Mouse (Mus musculus) liver, postnatal 0 days (tissue): ENCODE measurements at regions not wholly inside any gene's neighbourhood (a gene's known extent, or its start where the extent isn't known, plus 50 kb on each side); places are given as distances from the start of the nearest gene placed in this dataset.
"Not testable (repeated sequence)": the region's sequence is repeated elsewhere in the genome, so short reads cannot be mapped to it uniquely, and the experiment has no call there.

Experiments
- ATAC-seq: fragments of 200-750 bp; cut with Nextera tagmentation; 2 replicates; pipeline ENCODE4 v1.8.0; 2017; ENCODE audit warnings: mild to moderate bottlenecking, moderate library complexity
- DNase-seq: peaks from one replicate; pipeline ENCODE4 v3.0.0-alpha.2; 2016
- H3K27ac ChIP-seq: fragments of 300-500 bp; sonication (generic); 2 replicates; pipeline ENCODE4 v1.5.1; 2014; ENCODE audit warnings: antibody characterized with exemption, moderate library complexity, mild to moderate bottlenecking, low read depth
- H3K27me3 ChIP-seq: fragments of 300-500 bp; sonication (generic); 2 replicates; pipeline ENCODE4 v1.6.1; 2014; ENCODE audit warnings: low read length, control low read depth, mixed read lengths; ENCODE audit not compliant: insufficient read depth
- H3K36me3 ChIP-seq: fragments of 300-500 bp; sonication (generic); replicated peaks from 2 replicates; pipeline ENCODE4 v1.6.1; 2014; ENCODE audit warnings: mild to moderate bottlenecking, control low read depth, low read length, moderate library complexity, mixed read lengths; ENCODE audit not compliant: insufficient read depth
- H3K4me1 ChIP-seq: fragments of 300-500 bp; sonication (generic); 2 replicates; pipeline ENCODE4 v1.6.1; 2014; ENCODE audit warnings: antibody characterized with exemption, mild to moderate bottlenecking, control low read depth; ENCODE audit not compliant: insufficient read depth
- H3K4me2 ChIP-seq: fragments of 300-500 bp; sonication (generic); 2 replicates; pipeline ENCODE4 v1.6.1; 2014; ENCODE audit warnings: low read depth, mild to moderate bottlenecking, low read length, moderate library complexity, mixed read lengths
- H3K4me3 ChIP-seq: fragments of 300-500 bp; sonication (generic); 2 replicates; pipeline ENCODE4 v1.5.1; 2014; ENCODE audit warnings: low read depth, low read length
- H3K9ac ChIP-seq: fragments of 300-500 bp; sonication (generic); replicated peaks from 2 replicates; pipeline ENCODE4 v1.6.1; 2014; ENCODE audit warnings: mild to moderate bottlenecking, moderate library complexity
- H3K9me3 ChIP-seq: fragments of 300-500 bp; sonication (generic); 2 replicates; pipeline ENCODE4 v1.6.1; 2016; ENCODE audit warnings: mild to moderate bottlenecking, control low read depth, low read length, mixed read lengths
- CTCF ChIP-seq: sonication (generic); IDR thresholded peaks from 2 replicates; pipeline ENCODE4 v1.5.1; 2016; ENCODE audit warnings: antibody characterized with exemption, low read depth
- EP300 ChIP-seq: IDR thresholded peaks from 2 replicates; pipeline ENCODE4 v1.6.1; 2016; ENCODE audit warnings: antibody characterized with exemption, low read depth, mild to moderate bottlenecking
- WGBS: fragments of 180-500 bp; shearing (Covaris S2); extraction: QIAGEN DNeasy Blood & Tissue Kit; methylation state at CpG from one replicate; pipeline ENCODE4 v1.1.7; 2014; ENCODE audit not compliant: insufficient replicate concordance; 5-methylcytosine and 5-hydroxymethylcytosine counted together

DNA sequence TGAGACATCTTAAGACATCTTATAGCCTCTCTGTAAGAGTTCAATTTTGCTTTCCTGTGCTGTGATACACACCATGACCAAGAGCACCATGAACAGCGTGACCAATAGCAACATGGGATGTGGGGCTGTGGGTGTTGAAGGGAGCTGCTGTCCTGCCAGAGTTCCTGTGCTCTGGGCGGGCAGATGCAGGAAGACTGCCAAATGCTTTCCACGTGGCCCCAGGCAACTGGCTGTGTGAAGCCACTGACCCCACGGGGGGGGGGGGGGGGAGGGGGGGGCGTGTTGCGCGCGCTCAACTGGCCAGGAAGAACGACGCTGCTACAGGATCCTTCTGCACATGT, 104.5 kb upstream of the Ipo5 start:
- no peak overlapping the region for H3K4me3 ChIP-seq
- peak; percentile 27 for DNase-seq
- H3K36me3 ChIP-seq = no peaks in the 10 kb centered on the region
- H3K27ac ChIP-seq = no peak overlapping the region
- no peaks in the 10 kb centered on the region for H3K27me3 ChIP-seq
- H3K9ac ChIP-seq = no peak overlapping the region
- WGBS = 30% methylated on average over 3 of the region's 10 CpGs
- no peak overlapping the region for H3K4me2 ChIP-seq
- ATAC-seq = no peak
- TF ChIP-seq EP300 (no peak), CTCF (no peak)
- no peaks in the 10 kb centered on the region for H3K9me3 ChIP-seq
- no peaks in the 10 kb centered on the region for H3K4me1 ChIP-seq

DNA sequence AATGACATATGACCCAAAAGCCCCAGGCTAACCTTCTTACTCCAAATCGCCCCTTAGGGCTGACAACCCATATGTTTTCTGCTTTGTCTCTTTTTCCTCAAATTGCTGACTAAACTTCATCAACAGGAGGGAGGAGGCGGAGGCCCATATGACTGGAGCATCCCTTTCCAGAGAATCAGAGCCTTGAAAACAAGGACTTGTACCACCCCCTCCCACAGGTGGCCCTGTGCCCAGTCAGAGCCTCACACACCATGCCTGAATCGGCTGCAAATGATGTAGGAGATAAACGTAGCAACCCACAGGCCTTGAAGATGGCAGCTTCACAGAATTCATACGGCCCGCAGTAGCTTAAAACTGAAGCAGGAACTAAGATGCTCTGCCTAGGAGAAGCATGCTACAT, 101.7 kb upstream of the Ipo5 start:
- H3K4me2 ChIP-seq = no peak overlapping the region
- H3K4me3 ChIP-seq = no peak overlapping the region
- H3K27ac ChIP-seq = no peak overlapping the region
- DNase-seq (no peak), ATAC-seq (no peak)
- WGBS = 76% methylated on average over 6 of the region's 6 CpGs
- no peaks in the 10 kb centered on the region for H3K9me3 ChIP-seq
- no peaks in the 10 kb centered on the region for H3K36me3 ChIP-seq
- no peaks in the 10 kb centered on the region for H3K4me1 ChIP-seq
- no peak overlapping the region for H3K9ac ChIP-seq
- H3K27me3 ChIP-seq = no peaks in the 10 kb centered on the region
- no peak for TF ChIP-seq CTCF
- no peak for TF ChIP-seq EP300

DNA sequence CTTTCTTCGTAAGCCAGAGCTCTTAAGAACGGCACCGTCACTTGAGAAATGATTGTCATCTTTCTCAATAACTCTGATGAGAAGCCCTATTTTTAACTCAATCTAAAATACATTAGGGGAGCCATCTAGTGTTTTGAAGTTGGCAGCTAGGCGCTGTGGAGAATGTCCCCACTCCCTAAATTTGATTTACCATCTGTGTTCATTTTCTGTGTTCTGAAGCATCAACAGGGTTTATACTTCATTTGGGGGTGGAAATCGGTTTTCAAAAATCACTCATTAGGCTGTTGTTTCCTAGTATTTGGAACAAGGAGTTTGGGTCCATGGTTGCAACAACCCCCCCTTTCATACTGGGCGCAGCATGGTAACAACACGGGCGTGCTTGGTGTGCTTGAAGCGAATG, 97.1 kb upstream of the Ipo5 start:
- Histone ChIP-seq H3K4me3 (no peak overlapping the region), H3K9me3 (no peaks in the 10 kb centered on the region), H3K36me3 (no peaks in the 10 kb centered on the region), H3K27me3 (no peaks in the 10 kb centered on the region), H3K9ac (no peak overlapping the region), H3K4me1 (no peaks in the 10 kb centered on the region), H3K4me2 (no peak overlapping the region), H3K27ac (no peak overlapping the region)
- ATAC-seq (no peak), DNase-seq (no peak)
- 83% methylated on average over 9 of the region's 9 CpGs for WGBS
- TF ChIP-seq EP300 (no peak), CTCF (no peak)

DNA sequence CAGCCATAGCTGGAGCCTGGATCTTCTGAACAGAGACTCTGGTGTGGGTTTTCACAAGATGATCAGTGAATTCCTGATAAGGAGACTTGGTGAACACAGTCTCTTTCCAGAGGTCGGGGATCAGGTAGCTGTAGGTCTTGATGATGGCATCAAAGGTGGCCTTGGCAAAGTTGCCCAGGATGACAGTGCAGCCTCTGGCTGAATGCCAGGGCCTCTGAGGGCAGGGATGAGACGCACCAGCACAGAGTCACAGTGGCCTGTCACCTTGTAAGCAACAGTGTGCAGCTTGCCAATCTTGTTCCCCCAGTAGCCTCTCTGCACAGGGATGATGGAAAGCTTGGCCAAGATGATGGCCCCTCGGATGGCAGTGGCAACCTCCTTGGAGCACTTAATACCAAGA, 95.9 kb upstream of the Ipo5 start:
- H3K9ac ChIP-seq, H3K4me1 ChIP-seq, ATAC-seq, H3K4me2 ChIP-seq, H3K9me3 ChIP-seq, H3K27me3 ChIP-seq, H3K36me3 ChIP-seq, H3K4me3 ChIP-seq, DNase-seq, H3K27ac ChIP-seq: not testable (repeated sequence)
- 65% methylated on average over 3 of the region's 3 CpGs for WGBS

DNA sequence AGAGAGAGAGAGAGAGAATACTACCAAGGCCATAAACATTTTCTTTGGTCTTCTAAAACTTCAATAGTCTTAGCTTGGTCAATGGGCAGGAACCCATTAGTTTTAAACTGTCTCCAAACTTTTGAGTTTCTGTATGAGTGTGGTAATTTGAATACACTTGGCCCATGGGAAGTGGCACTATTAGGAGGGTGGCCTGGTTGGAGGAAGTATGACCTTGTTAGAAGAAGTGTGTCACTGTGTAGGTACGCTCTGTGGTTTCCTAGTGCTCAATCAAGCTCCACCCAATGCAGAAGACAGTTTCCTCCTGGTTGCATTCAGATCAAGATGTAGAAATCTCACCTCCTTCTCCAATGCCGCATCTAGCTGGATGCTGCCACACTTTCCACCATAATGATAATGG, 94.5 kb upstream of the Ipo5 start:
- 66% methylated on average over 2 of the region's 2 CpGs for WGBS
- H3K27ac ChIP-seq = no peak overlapping the region

DNA sequence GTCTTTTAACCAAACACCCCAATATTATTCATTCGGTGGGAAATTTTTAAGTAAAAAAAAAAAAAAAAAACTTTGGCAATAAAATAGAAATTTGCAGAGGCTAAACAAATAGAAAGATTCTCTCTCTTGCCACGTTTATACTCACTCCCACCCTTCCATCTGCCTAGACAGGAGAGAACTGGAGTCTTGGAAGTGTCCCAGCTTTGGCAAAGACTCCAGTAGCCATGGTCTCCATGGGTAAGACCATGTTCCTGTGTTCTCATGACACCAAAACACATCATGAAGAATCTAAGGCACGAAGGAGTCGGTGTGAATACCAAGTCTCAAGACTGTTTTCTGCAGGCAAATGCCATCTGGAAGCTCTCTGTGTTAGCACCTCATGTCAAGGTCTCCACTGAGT, 84.8 kb upstream of the Ipo5 start:
- H3K4me3 ChIP-seq = no peak overlapping the region
- H3K36me3 ChIP-seq = no peaks in the 10 kb centered on the region
- DNase-seq = no peak
- H3K4me1 ChIP-seq = no peaks in the 10 kb centered on the region
- H3K4me2 ChIP-seq = no peak overlapping the region
- no peaks in the 10 kb centered on the region for H3K9me3 ChIP-seq
- WGBS = 67% methylated on average over 4 of the region's 4 CpGs
- TF ChIP-seq EP300 (no peak), CTCF (no peak)
- H3K27ac ChIP-seq = no peak overlapping the region
- H3K9ac ChIP-seq = no peak overlapping the region
- no peak for ATAC-seq
- H3K27me3 ChIP-seq = no peaks in the 10 kb centered on the region

More for the DNA sequence above, 94.5 kb upstream of the Ipo5 start:
- Histone ChIP-seq H3K4me2 (no peak overlapping the region), H3K4me3 (no peak overlapping the region), H3K36me3 (no peaks in the 10 kb centered on the region), H3K9ac (no peak overlapping the region), H3K4me1 (no peaks in the 10 kb centered on the region), H3K27me3 (no peaks in the 10 kb centered on the region), H3K9me3 (no peaks in the 10 kb centered on the region)
- TF ChIP-seq CTCF (no peak), EP300 (no peak)
- DNase-seq = no peak
- ATAC-seq = no peak

DNA sequence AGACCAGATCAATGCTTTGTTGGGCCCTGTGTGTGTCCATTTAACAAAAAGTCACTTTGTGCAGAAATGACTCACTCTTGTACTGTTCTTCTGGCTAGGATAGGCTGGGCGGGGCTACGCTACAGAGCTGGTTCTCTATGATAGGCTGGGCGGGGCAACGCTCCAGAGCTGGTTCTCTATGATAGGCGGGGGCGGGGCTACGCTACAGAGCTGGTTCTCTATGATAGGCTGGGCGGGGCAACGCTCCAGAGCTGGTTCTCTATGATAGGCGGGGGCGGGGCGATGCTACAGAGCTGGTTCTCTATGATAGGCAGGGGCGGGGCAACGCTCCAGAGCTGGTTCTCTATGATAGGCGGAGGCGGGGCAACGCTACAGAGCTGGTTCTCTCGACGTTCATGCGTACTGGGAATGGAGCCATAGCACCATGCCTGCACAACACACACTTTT, 80.6 kb upstream of the Ipo5 start:
- H3K4me3 ChIP-seq, H3K27ac ChIP-seq, H3K9me3 ChIP-seq, H3K4me1 ChIP-seq, H3K27me3 ChIP-seq, H3K4me2 ChIP-seq, H3K9ac ChIP-seq, H3K36me3 ChIP-seq: not testable (repeated sequence)
- TF ChIP-seq EP300 = 0 out of 2 replicates have a peak, but pooled peaks have one; percentile 18
- 24% methylated on average over 20 of the region's 20 CpGs for WGBS
- ATAC-seq = peak; percentile 18; the same call in 1 of the 2 replicates
- DNase-seq = peak; percentile 66
